Mouse (Mus musculus) WW6 (cell line): ENCODE measurements at regions not wholly inside any gene's neighbourhood (a gene's known extent, or its start where the extent isn't known, plus 50 kb on each side); places are given as distances from the start of the nearest gene placed in this dataset.

ENCODE experiments used
- DNase-seq: peaks from one replicate; pipeline ENCODE4 v3.0.0-alpha.2; 2013; ENCODE audit warnings: low read depth, low spot score

DNA sequence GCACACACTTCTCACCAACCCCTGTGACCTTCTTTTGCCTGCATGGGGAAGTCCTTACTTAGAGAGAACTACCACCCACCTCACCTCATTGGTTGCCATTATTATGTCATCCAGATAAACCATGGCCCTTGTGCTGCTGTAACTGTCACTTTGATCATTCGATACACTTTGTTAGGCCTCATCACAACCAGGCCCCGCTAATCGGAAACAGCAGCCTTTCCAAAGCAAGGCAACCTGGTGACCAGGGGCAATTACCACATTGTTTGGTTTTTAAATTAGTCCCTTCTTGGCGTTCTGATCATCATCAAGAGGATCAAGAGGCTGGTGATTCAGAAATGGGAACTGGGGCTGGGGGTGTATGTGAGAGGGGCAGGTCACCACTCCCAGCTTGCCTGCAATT, 208.9 kb upstream of the Meis1 start:
- no peak for DNase-seq

DNA sequence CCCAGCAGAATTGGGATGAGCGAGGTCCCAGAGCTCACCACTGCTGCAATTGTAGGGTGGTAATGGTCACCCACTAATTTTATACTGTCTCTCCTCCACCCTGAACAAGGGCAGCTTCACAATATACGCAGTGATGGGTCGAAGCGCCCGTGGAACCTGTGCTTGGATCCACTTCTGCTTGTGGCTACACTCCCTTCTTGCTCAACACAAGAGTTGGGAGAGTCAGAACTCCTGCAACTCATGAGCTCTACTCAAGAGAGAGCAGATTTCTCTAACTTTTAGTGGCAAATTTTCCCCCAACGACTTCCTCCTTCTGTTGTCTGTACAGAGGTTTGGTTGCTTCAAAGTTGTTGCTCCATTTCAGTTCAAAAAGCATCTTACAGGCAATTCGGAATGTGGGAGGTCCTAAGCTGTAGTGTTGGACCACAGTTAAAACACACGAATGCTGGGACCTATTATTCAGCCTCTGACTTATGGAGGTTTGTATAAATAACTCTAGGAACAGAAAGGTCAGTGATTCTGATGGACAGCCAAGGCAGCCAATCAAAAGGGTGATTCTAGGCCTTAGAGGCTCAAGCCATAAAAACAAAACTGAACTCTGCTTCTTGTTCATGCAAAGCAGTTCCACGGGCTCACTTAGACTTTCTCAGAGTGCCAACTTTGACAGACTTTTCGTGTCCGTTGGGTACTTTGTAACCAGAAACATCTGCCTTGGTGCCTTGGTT, 227.8 kb upstream of the Meis1 start:
- DNase-seq: no peak

DNA sequence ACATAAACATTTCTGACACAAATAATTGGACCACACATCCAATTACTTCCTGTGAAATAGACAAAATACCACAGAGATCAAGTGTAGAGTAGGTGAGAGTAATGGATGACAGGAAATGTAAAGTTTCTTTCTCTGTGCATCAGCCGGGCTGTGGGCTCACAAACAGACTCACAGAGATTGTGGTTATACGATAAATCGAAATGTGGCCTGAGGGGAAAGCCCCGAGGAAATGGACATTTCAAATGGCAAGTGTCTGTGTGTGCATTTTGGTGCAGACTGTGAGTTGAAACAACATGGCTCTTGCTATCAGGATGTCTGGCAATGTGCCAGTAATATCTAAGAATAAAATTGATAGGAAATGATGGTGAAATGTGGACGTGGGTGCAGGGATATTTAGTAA, 234.8 kb upstream of the Meis1 start:
- no peak for DNase-seq

DNA sequence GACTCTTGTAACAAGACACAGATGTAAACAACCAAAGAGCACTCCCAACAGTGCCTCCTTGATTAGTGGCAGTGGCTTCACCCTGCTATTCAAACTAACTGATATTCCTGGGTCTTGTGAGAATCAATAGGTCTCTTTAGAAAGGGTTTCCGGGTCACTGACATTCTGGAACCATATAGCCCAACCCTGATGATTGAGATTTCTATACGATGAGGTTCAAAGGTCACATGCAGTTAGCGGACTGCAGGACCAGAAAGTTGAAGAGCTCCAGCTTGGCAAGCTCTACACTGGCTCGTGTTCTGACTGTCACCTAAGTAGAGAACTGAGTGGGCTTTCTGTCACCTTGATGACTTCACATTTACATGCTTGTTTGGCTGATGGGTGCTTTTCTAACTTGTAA, 235.4 kb upstream of the Meis1 start:
- DNase-seq: no peak

GRCm38 (mm10) chr11:19257549-19257948, 238.8 kb upstream of the Meis1 start:
- no peak for DNase-seq

- no peak for DNase-seq
Measured at GRCm38 (mm10) chr11:19262832-19263231, 244.0 kb upstream of the Meis1 start.

DNA sequence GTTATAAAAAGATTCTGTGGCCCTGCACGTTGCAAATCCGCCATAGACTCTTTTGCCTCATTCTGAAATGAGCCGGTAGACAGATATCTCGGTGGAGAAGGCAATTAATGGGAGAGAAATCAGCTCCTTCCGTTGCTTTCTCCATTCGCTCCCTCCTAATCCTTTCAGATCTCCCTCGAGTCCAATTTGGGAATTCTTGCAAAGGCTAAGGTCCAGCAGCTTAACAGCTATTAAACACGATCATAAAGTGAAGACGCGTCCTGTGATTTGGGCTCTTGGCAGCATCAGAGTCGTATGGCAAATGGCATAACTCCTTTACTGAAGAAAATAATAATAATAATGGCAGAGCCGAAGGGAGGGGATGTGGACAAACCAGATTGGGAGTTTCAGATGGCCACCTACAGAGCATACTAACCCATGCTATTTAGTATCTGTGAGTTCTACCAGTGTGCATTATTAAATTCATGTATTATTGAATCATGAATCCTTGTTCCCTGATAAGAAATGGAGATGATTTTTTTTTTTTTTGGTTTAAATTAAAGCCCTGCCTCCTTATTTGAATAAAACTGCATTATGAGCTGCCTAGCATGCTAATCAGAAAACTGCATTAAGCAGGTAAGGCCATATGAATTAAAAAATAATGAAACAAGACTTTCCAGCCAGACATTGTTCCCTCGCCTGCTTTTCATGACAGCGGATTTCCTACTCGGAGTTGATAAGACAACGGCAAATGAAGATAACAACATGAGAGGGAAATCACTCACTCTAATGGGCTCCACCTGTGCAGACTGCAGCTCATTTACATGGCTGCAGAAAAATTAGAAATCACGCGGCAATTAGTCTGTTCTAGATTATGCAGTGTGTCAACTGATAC, 246.2 kb upstream of the Meis1 start:
- no peak for DNase-seq

- DNase-seq: no peak
Measured at GRCm38 (mm10) chr11:19265672-19265972, 246.8 kb upstream of the Meis1 start.

- DNase-seq: no peak
Measured at GRCm38 (mm10) chr11:19290971-19291370, 272.2 kb upstream of the Meis1 start.

DNA sequence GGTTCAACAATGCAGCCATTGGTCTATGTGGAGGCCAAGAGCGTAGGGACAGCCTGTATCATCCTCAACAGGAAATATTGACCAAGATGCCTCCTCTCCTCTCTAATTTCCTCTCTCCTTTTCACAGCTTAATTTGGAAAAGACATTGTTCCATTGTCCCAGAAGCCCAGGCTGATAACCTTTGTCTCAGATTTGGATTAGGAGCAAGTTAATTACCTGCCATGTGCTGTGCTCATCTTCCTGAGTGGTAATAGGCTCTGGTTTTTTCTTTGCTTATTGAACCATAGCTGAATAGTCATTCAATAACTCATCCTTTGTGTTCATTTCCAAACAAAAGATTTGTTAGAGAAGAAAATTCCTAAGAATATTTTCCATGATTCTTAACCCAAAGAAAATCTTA, 280.6 kb upstream of the Meis1 start:
- no peak for DNase-seq

GRCm38 (mm10) chr11:19306687-19307086, 287.9 kb upstream of the Meis1 start:
- DNase-seq: no peak

GRCm38 (mm10) chr11:19330685-19331239, 312.0 kb upstream of the Meis1 start:
- no peak for DNase-seq

GRCm38 (mm10) chr11:19332274-19332673, 313.5 kb upstream of the Meis1 start:
- DNase-seq: no peak

DNA sequence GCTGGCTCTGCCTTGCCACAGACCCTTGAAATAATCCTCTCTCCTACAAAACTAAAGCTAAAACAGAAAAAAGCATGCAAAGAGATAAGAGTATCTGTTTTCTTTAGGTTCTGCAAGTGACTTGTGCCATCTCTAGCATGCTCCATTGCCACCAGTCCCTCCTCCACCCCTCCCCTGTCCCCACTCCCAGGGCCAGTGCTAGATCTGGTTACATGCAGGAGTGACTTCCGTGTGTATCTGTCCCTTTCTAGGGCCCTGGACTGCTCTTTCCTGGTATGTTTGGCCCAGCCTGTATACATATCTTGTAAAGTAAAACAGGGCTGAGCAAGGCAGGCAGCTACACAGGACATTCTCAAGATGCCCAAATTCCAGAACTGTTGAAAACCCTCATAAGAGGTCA, 313.9 kb upstream of the Meis1 start:
- DNase-seq: no peak

DNA sequence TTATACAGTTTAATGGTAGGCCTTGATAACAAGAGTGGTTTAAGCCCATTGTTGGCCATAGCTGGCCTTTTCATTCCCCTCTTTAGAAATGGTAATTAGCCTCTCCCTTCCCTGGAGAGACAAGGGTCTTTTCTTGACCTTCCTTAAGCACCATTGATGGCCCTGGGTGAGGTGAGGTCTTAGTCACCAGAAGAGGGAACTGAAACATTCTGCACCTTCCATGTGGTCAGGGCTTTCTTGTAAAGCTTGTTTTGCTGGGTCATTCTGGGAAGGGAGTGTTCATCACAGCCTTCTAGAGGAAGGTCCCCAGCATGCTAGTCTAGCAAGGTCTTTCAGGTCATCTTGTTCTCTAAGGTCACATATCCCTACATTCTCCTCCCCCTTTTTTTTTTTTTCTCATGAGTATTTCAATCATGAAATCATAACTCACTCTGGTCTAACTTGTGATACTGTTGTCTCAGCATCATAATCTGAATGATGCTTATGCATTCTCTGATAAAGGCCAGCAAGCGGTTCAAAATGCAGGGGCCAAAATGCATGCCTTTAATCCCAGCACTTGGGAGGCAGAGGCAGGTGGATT, 315.2 kb upstream of the Meis1 start:
- no peak for DNase-seq

DNA sequence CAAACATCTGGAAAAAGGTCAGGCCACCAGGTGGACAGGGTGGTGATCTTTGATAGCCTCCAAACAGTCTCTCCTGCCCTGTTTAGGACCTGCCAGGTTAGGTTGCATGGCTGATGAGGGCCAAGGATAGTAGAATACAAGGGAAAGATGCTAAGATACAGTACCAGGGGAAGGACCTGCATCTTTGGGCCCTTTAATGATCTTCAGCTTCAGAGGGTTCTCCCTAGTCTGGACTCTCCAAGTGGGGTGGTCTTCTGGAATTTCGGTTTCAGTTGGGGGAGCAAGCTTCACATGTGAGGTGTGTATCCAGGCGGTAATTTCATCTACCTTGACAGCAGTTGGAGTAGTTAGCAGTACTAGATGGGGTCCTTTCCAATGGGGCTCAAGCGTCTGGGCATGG, 316.6 kb upstream of the Meis1 start:
- DNase-seq: no peak

- no peak for DNase-seq
Measured at GRCm38 (mm10) chr11:19339721-19340317, 321.0 kb upstream of the Meis1 start.

GRCm38 (mm10) chr11:19340889-19341288, 322.1 kb upstream of the Meis1 start:
- no peak for DNase-seq

DNA sequence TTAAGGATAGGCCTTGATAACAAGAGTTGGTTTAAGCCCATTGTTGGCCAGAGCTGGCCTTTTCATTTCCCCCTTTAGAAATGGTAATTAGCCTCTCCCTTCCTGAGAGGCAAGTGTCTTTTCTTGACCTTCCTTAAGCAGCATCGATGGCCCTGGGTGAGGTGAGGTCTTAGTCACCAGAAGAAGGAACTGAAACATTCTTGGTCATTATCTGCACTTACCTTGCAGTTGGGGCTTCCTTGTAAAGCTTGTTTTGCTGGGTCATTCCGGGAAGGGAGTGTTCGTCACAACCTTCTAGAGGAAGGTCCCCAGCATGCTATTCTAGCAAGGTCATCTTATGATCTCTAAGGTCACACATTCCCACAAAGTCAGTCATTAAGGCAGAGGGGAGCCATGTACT, 322.6 kb upstream of the Meis1 start:
- no peak for DNase-seq

DNA sequence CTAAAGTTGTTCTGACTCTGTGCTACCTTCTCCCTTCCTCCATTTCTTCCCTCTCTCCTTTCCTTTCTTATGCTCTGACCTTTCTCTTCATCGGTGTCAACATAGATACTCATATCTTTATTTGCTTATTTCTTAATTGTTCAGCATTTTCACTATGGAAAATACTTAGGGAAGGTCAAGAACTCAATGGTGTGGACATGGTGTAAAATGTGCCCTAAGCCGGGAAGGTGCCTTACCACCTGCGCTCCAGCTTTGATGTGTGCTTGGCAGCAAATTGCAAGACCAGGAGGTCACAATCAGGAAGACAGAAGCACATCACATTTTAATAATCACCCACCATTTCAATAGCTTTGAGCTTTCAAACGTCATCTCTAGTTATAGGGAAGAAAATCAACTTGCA, 324.0 kb upstream of the Meis1 start:
- no peak for DNase-seq

GRCm38 (mm10) chr11:19346276-19346826, 327.6 kb upstream of the Meis1 start:
- DNase-seq: no peak
